Mouse (Mus musculus): ENCODE results near the gene Btg2.

Btg2 gene

GRCm38 (mm10) chr1:134078802-134079476 lies at the start of gene Btg2:
Gene Btg2, minus strand, starts transcription at chr1:134079120.
- DNase-seq (ENCODE audit: low spot score in 2 of 2), result peak; percentile 97 to 98

GRCm38 (mm10) chr1:134122195-134122594 lies 43.3 kb upstream of the Btg2 start:
- DNase-seq (ENCODE audit: low spot score in 2 of 2), result no peak

- DNase-seq (ENCODE audit: low spot score in 2 of 2), result peak in 1 of 2 experiments; percentile 43
Observed at GRCm38 (mm10) chr1:134120179-134120578, 41.3 kb upstream of the Btg2 start.

- no peak for DNase-seq (ENCODE audit: low spot score in 2 of 2)
Observed at GRCm38 (mm10) chr1:134117110-134117509, 38.2 kb upstream of the Btg2 start.

- no peak for DNase-seq (ENCODE audit: low spot score in 2 of 2)
Observed at GRCm38 (mm10) chr1:134115424-134115823, 36.5 kb upstream of the Btg2 start.

GRCm38 (mm10) chr1:134114730-134115129 lies 35.8 kb upstream of the Btg2 start:
- DNase-seq (ENCODE audit: low spot score in 2 of 2), result no peak

- no peak for DNase-seq (ENCODE audit: low spot score in 2 of 2)
Observed at GRCm38 (mm10) chr1:134114018-134114417, 35.1 kb upstream of the Btg2 start.

GRCm38 (mm10) chr1:134113560-134113959 lies 34.6 kb upstream of the Btg2 start:
- DNase-seq (ENCODE audit: low spot score in 2 of 2), result no peak

- DNase-seq (ENCODE audit: low spot score in 2 of 2), result no peak
Observed at GRCm38 (mm10) chr1:134110979-134111378, 32.1 kb upstream of the Btg2 start, which contains the start of gene Chit1. Gene Chit1, plus strand, starts transcription at chr1:134111242.

- DNase-seq (ENCODE audit: low spot score in 2 of 2), result no peak
Observed at GRCm38 (mm10) chr1:134110449-134110848, 31.5 kb upstream of the Btg2 start.

GRCm38 (mm10) chr1:134110015-134110414 lies 31.1 kb upstream of the Btg2 start:
- no peak for DNase-seq (ENCODE audit: low spot score in 2 of 2)

- DNase-seq (ENCODE audit: low spot score in 2 of 2), result no peak
Observed at GRCm38 (mm10) chr1:134107777-134108176, 28.9 kb upstream of the Btg2 start.

GRCm38 (mm10) chr1:134106719-134107118 lies 27.8 kb upstream of the Btg2 start:
- DNase-seq (ENCODE audit: low spot score in 2 of 2), result peak in 1 of 2 experiments; percentile 70

- no peak for DNase-seq (ENCODE audit: low spot score in 2 of 2)
Observed at GRCm38 (mm10) chr1:134105764-134106430, 27.0 kb upstream of the Btg2 start.

- no peak for DNase-seq (ENCODE audit: low spot score in 2 of 2)
Observed at GRCm38 (mm10) chr1:134105043-134105763, 26.3 kb upstream of the Btg2 start.

- DNase-seq (ENCODE audit: low spot score in 2 of 2), result no peak
Observed at GRCm38 (mm10) chr1:134103861-134104260, 24.9 kb upstream of the Btg2 start.

GRCm38 (mm10) chr1:134101593-134101992 lies 22.7 kb upstream of the Btg2 start:
- no peak for DNase-seq (ENCODE audit: low spot score in 2 of 2)

GRCm38 (mm10) chr1:134100928-134101327 lies 22.0 kb upstream of the Btg2 start:
- no peak for DNase-seq (ENCODE audit: low spot score in 2 of 2)

- no peak for DNase-seq (ENCODE audit: low spot score in 2 of 2)
Observed at GRCm38 (mm10) chr1:134100401-134100800, 21.5 kb upstream of the Btg2 start.

GRCm38 (mm10) chr1:134099516-134100235 lies 20.8 kb upstream of the Btg2 start:
- DNase-seq (ENCODE audit: low spot score in 2 of 2), result no peak

GRCm38 (mm10) chr1:134098726-134099515 lies 20.0 kb upstream of the Btg2 start:
- DNase-seq (ENCODE audit: low spot score in 2 of 2), result peak in 1 of 2 experiments; percentile 86

Data from urinary bladder, adult 18-20 months (tissue).